Mouse (Mus musculus): ENCODE data around the gene Arhgap25.

- TF ChIP-seq MEF2A (IDR thresholded peaks at IDR 0.05; ENCODE audit: extremely low read depth, insufficient replicate concordance, low read depth, low read length, poor library complexity, severe bottlenecking) (no peak), CTCF (IDR thresholded peaks at IDR 0.05 in 2 of 3, conservative IDR thresholded peaks at IDR 0.05 in 1 of 3; ENCODE audit: control insufficient read depth in 1 of 3, insufficient read depth in 1 of 3, low read depth in 2 of 3, low read length in 3 of 3, poor library complexity in 1 of 3, severe bottlenecking in 1 of 3) (no peak), BHLHE40 (IDR thresholded peaks at IDR 0.05; ENCODE audit: borderline replicate concordance, low read depth, low read length) (no peak), USF1 (IDR thresholded peaks at IDR 0.05; ENCODE audit: low read depth, low read length) (no peak), ZNF384 (IDR thresholded peaks at IDR 0.05; ENCODE audit: low read depth, low read length) (no peak), JUND (IDR thresholded peaks at IDR 0.05; ENCODE audit: low read depth, low read length) (no peak), CHD1 (IDR thresholded peaks at IDR 0.05; ENCODE audit: low read depth, low read length) (no peak), POLR2AphosphoS2 (IDR thresholded peaks at IDR 0.05; ENCODE audit: low read length) (no peak), E2F4 (IDR thresholded peaks at IDR 0.05; ENCODE audit: borderline replicate concordance, low read depth, low read length) (no peak), EP300 (IDR thresholded peaks at IDR 0.05; ENCODE audit: low read depth in 1 of 2, low read length in 2 of 2) (no peak), POLR2A (IDR thresholded peaks at IDR 0.05; ENCODE audit: control insufficient read depth in 1 of 2, insufficient read depth in 1 of 2, low read depth in 1 of 2, low read length in 2 of 2, poor library complexity in 1 of 2) (no peak), RAD21 (IDR thresholded peaks at IDR 0.05; ENCODE audit: low read depth, low read length) (no peak), TCF12 (IDR thresholded peaks at IDR 0.05; ENCODE audit: low read depth, low read length) (no peak), MAZ (IDR thresholded peaks at IDR 0.05; ENCODE audit: low read depth, low read length) (no peak)
These were observed 30.6 kb downstream of the Arhgap25 start for GRCm38 (mm10) chr6:87502411-87502810.

Data from MEL (cell line).